Mouse (Mus musculus): Measurements from ENCODE around the gene Bdkrb2. TPM values are rescaled to one million over a fixed set of nuclear protein-coding genes. Genes with fewer than 3 reads are reported as not detected.

Gene Bdkrb2
- polyA plus RNA-seq, 1 experiment from 2014 or later, result not detected

DNA sequence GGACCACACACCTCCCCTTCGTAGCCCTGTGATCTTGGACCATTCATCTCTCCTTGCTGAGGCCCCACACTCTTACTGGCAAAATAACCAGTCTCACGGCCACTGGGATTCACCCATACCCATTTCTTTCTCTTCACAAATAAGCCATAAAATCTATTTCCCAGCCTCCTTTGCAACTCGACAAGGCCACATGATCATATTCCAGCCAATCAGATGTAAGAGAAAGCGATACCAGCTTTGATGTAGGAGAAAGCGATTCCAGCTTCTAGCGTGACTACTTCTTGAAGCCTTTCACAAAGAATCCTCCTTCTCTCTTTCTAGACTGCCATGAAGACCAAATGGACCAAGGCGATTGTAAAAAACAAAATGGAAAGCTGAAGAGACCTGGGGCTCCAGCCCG is 19.9 kb upstream of the Bdkrb2 start:
- Histone ChIP-seq H3K36me3 (ENCODE audit: control insufficient read depth, insufficient read depth, low read length) (no peaks in the 10 kb centered on the region), H3K4me1 (replicated peaks; ENCODE audit: control insufficient read depth, insufficient read depth, low read length) (no peaks in the 10 kb centered on the region), H3K4me2 (no peak overlapping the region), H3K9ac (ENCODE audit: low read depth, low read length) (no peak overlapping the region), H3K27me3 (replicated peaks; ENCODE audit: control insufficient read depth, insufficient read depth, low read length) (no peaks in the 10 kb centered on the region), H3K9me3 (ENCODE audit: control insufficient read depth, low read length) (no peaks in the 10 kb centered on the region; the same call in 1 of the 2 replicates), H3K27ac (ENCODE audit: low read depth, low read length) (no peak overlapping the region), H3K4me3 (ENCODE audit: low read depth, low read length) (no peak overlapping the region)
- 70% methylated on average over 8 of the region's 8 CpGs for WGBS
- no peak for DNase-seq (ENCODE audit: low spot score)
- no peak for ATAC-seq (replicated peaks; ENCODE audit: low FRiP score)

DNA sequence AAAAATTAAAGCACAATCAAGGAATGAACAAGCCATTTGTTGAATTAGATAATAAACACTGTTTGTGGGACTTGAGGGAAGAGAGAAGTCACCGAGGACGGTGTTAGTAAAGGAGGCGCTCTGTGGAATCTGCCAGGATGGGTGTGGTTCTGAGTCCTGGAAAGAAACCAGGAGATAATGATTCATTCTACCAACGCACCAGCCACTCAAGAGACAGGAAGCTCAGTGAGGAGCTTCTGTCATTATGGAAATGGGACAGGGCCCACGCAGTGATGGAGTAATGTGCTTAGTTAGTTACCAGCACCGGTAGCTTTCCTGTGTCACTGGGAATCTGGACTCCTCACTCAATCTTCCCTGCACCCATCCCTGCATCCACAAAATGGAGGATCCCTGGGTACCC is 19.3 kb upstream of the Bdkrb2 start:
- Histone ChIP-seq H3K27ac (ENCODE audit: low read depth, low read length) (no peak overlapping the region), H3K9me3 (ENCODE audit: control insufficient read depth, low read length) (no peaks in the 10 kb centered on the region; the same call in 1 of the 2 replicates), H3K27me3 (replicated peaks; ENCODE audit: control insufficient read depth, insufficient read depth, low read length) (no peaks in the 10 kb centered on the region), H3K4me3 (ENCODE audit: low read depth, low read length) (no peak overlapping the region), H3K4me1 (replicated peaks; ENCODE audit: control insufficient read depth, insufficient read depth, low read length) (no peaks in the 10 kb centered on the region), H3K36me3 (ENCODE audit: control insufficient read depth, insufficient read depth, low read length) (no peaks in the 10 kb centered on the region), H3K4me2 (no peak overlapping the region), H3K9ac (ENCODE audit: low read depth, low read length) (no peak overlapping the region)
- ATAC-seq (replicated peaks; ENCODE audit: low FRiP score) (no peak), DNase-seq (ENCODE audit: low spot score) (no peak)
- WGBS, result 60% methylated on average over 6 of the region's 6 CpGs

DNA sequence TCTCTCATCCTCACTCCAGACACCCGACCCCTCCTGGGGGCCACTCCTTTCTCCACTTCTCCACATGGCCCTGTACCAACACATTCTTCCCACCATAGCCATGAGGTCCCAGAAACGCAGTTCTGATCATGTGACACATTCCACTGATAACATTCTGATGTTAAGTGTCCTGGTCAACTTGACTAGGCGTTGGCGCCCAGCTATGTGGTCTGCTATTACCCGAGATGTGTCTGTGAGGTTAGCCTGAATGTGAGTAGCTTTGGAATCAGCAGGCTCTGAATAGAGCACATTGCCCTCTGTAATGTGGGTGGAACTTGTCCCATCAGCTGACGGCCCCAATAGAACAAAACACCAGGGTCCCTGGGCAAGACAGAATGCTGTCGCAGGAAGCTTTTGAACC is 18.2 kb upstream of the Bdkrb2 start:
- H3K4me1 ChIP-seq (replicated peaks; ENCODE audit: control insufficient read depth, insufficient read depth, low read length), result no peaks in the 10 kb centered on the region

DNA sequence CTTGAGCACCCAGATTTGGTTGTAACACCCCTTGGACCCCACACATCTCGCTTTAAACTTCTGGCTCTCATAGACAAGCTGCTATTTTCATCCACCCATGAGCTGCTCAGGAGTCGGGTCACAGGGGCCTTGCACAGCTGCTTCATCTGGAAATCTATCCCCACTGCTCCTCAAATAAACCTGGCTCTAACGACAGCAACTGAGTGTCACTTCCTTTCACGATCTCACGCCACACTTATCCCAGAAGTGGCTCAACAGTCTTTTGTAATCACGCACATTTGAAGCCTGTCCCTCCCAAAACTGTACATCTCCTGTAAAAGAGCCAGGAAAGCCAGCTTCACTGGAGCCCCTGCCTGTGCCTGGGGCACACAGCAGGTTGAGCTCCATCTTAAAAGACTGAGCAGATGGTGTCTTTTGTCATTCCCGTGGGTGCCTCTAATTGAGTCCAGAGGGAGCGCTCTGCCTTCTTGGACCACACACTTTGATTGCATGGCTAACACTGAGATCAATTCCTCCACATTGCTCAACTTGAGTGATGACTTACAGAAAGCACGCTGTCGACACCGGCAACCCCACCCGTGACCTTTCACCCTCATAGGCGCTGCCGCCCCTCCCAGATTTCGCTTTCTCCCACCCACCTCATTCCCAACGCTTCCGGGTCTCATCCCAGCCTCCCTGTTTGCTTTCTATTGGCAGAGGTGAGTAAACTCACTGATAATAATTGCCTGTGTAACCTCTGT is 17.2 kb upstream of the Bdkrb2 start:
- Histone ChIP-seq H3K9ac (ENCODE audit: low read depth, low read length) (no peak overlapping the region), H3K36me3 (ENCODE audit: control insufficient read depth, insufficient read depth, low read length) (no peaks in the 10 kb centered on the region), H3K27ac (ENCODE audit: low read depth, low read length) (no peak overlapping the region), H3K4me1 (replicated peaks; ENCODE audit: control insufficient read depth, insufficient read depth, low read length) (no peaks in the 10 kb centered on the region), H3K4me3 (ENCODE audit: low read depth, low read length) (no peak overlapping the region), H3K27me3 (replicated peaks; ENCODE audit: control insufficient read depth, insufficient read depth, low read length) (no peaks in the 10 kb centered on the region), H3K4me2 (no peak overlapping the region), H3K9me3 (ENCODE audit: control insufficient read depth, low read length) (no peaks in the 10 kb centered on the region)
- ATAC-seq (replicated peaks; ENCODE audit: low FRiP score), result no peak
- 47% methylated on average over 17 of the region's 17 CpGs for WGBS
- DNase-seq (ENCODE audit: low spot score), result no peak

More for the DNA sequence above, 18.2 kb upstream of the Bdkrb2 start:
- Histone ChIP-seq H3K36me3 (ENCODE audit: control insufficient read depth, insufficient read depth, low read length) (no peaks in the 10 kb centered on the region), H3K27ac (ENCODE audit: low read depth, low read length) (no peak overlapping the region), H3K27me3 (replicated peaks; ENCODE audit: control insufficient read depth, insufficient read depth, low read length) (no peaks in the 10 kb centered on the region), H3K9ac (ENCODE audit: low read depth, low read length) (no peak overlapping the region), H3K4me3 (ENCODE audit: low read depth, low read length) (no peak overlapping the region), H3K4me2 (no peak overlapping the region), H3K9me3 (ENCODE audit: control insufficient read depth, low read length) (no peaks in the 10 kb centered on the region)
- 72% methylated on average over 7 of the region's 7 CpGs for WGBS
- no peak for ATAC-seq (replicated peaks; ENCODE audit: low FRiP score)
- no peak for DNase-seq (ENCODE audit: low spot score)

DNA sequence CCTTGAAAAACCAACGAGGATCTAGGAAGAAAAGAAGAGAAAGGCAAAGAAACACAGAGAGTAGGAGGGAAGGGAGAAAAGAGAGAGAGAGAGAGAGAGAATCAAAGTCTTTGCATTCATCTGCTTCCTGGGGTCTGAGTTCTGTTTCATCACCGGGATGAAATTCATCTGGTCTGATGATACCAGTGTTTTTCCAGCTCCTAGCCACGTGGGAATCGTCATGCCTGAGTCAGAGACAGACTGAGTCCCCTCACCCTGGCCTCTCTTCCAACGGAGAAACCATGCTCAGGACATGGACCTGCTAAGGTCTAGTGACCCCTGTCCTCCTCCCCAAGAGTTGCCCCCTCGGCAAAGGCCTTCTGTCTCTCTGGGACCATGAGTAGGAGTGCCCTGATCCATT is 16.5 kb upstream of the Bdkrb2 start:
- Histone ChIP-seq H3K4me3 (ENCODE audit: low read depth, low read length) (no peak overlapping the region), H3K9me3 (ENCODE audit: control insufficient read depth, low read length) (no peaks in the 10 kb centered on the region), H3K4me1 (replicated peaks; ENCODE audit: control insufficient read depth, insufficient read depth, low read length) (no peaks in the 10 kb centered on the region), H3K27ac (ENCODE audit: low read depth, low read length) (no peak overlapping the region), H3K27me3 (replicated peaks; ENCODE audit: control insufficient read depth, insufficient read depth, low read length) (no peaks in the 10 kb centered on the region), H3K36me3 (ENCODE audit: control insufficient read depth, insufficient read depth, low read length) (no peaks in the 10 kb centered on the region), H3K4me2 (no peak overlapping the region), H3K9ac (ENCODE audit: low read depth, low read length) (no peak overlapping the region)
- no peak for DNase-seq (ENCODE audit: low spot score)
- 58% methylated on average over 6 of the region's 6 CpGs for WGBS
- no peak for ATAC-seq (replicated peaks; ENCODE audit: low FRiP score)

DNA sequence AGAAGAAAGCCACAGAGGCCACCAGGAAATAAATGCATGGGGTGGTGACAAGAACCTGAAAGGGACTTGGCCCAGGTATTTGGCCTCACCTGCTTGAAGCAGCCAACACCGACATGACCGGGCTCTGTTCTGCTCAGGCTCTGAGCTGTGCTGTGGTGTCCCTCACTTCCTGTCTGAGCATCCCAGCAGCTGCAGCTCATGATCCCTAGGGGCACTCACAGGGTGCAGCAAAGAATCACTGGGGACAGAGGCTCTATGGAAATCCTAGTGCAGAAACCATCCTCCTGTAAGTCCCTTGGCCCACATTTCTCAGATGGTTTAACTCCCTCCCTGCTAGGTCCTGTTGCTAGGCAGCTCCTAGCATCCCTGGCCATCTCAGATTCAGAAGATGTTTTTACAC is 15.9 kb upstream of the Bdkrb2 start:
- no peak for DNase-seq (ENCODE audit: low spot score)
- 57% methylated on average over 2 of the region's 2 CpGs for WGBS
- H3K4me1 ChIP-seq (replicated peaks; ENCODE audit: control insufficient read depth, insufficient read depth, low read length), result no peaks in the 10 kb centered on the region
- H3K4me3 ChIP-seq (ENCODE audit: low read depth, low read length), result no peak overlapping the region
- H3K36me3 ChIP-seq (ENCODE audit: control insufficient read depth, insufficient read depth, low read length), result no peaks in the 10 kb centered on the region
- H3K27ac ChIP-seq (ENCODE audit: low read depth, low read length), result no peak overlapping the region
- H3K4me2 ChIP-seq, result no peak overlapping the region
- no peaks in the 10 kb centered on the region for H3K27me3 ChIP-seq (replicated peaks; ENCODE audit: control insufficient read depth, insufficient read depth, low read length)
- no peaks in the 10 kb centered on the region for H3K9me3 ChIP-seq (ENCODE audit: control insufficient read depth, low read length)
- no peak for ATAC-seq (replicated peaks; ENCODE audit: low FRiP score)
- no peak overlapping the region for H3K9ac ChIP-seq (ENCODE audit: low read depth, low read length)

DNA sequence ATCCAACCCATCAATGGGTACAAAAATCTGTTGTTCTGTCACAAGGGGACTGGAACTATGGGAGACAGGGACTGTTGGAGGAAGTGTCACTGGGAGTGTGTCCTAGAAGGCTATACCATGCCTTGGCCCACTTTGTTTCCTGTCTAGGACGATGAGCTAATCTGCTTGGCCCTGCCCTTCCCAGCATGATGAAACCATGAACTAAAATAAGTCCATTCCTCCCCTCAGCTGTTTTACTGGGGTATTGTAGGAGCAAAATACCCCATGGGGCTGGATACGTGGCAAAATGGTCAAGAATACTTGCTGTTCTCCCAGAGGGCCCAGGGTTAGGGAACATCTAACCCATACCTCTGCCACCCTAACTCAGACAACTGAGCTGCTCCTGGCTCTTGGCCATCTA is 15.0 kb upstream of the Bdkrb2 start:
- Histone ChIP-seq H3K36me3 (ENCODE audit: control insufficient read depth, insufficient read depth, low read length) (no peaks in the 10 kb centered on the region), H3K27ac (ENCODE audit: low read depth, low read length) (no peak overlapping the region), H3K9me3 (ENCODE audit: control insufficient read depth, low read length) (no peaks in the 10 kb centered on the region), H3K4me2 (no peak overlapping the region), H3K4me3 (ENCODE audit: low read depth, low read length) (no peak overlapping the region), H3K27me3 (replicated peaks; ENCODE audit: control insufficient read depth, insufficient read depth, low read length) (no peaks in the 10 kb centered on the region), H3K4me1 (replicated peaks; ENCODE audit: control insufficient read depth, insufficient read depth, low read length) (no peaks in the 10 kb centered on the region), H3K9ac (ENCODE audit: low read depth, low read length) (no peak overlapping the region)
- WGBS, result 55% methylated on average over 2 of the region's 2 CpGs
- ATAC-seq (replicated peaks; ENCODE audit: low FRiP score), result no peak
- DNase-seq (ENCODE audit: low spot score), result no peak

DNA sequence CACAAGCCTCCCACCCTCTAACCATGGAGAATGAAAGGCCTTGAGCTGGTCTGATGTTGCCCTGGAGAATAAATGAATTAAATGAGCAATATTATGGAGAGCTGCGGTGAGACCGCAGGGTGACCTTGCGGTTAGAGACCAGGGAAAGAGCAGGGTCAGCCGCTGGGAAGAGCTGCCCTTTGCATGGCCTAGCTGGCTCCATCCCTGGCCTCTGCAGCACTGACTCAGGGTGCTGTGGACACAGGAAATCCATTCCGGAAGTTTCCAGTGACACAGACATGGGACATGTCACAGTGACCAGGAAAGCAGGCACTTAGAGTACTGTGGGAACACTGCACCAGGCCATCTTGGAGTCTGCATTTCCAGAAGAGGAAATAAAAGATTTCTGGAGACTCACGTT is 14.1 kb upstream of the Bdkrb2 start:
- Histone ChIP-seq H3K36me3 (ENCODE audit: control insufficient read depth, insufficient read depth, low read length) (no peaks in the 10 kb centered on the region), H3K27me3 (replicated peaks; ENCODE audit: control insufficient read depth, insufficient read depth, low read length) (no peaks in the 10 kb centered on the region), H3K4me3 (ENCODE audit: low read depth, low read length) (no peak overlapping the region), H3K9ac (ENCODE audit: low read depth, low read length) (no peak overlapping the region), H3K9me3 (ENCODE audit: control insufficient read depth, low read length) (no peaks in the 10 kb centered on the region), H3K4me2 (no peak overlapping the region), H3K4me1 (replicated peaks; ENCODE audit: control insufficient read depth, insufficient read depth, low read length) (no peaks in the 10 kb centered on the region), H3K27ac (ENCODE audit: low read depth, low read length) (no peak overlapping the region)
- no peak for ATAC-seq (replicated peaks; ENCODE audit: low FRiP score)
- WGBS, result 82% methylated on average over 6 of the region's 6 CpGs
- DNase-seq (ENCODE audit: low spot score), result no peak
